Mouse (Mus musculus) T-helper 17 cell (primary cell): ENCODE data around the gene Robo3.

ENCODE experiments used
- in situ Hi-C, 2 experiments: fragments of 300-600 bp; cut with MboI, MseI; formaldehyde crosslinking; loops; 1 replicate in 1 of 2; 2 replicates in 1 of 2; pipeline ENCODE4 v1.15.1; 2025; ENCODE audit warnings: high pct_unique_total_duplicates in 2 of 2

Robo3 gene

DNA sequence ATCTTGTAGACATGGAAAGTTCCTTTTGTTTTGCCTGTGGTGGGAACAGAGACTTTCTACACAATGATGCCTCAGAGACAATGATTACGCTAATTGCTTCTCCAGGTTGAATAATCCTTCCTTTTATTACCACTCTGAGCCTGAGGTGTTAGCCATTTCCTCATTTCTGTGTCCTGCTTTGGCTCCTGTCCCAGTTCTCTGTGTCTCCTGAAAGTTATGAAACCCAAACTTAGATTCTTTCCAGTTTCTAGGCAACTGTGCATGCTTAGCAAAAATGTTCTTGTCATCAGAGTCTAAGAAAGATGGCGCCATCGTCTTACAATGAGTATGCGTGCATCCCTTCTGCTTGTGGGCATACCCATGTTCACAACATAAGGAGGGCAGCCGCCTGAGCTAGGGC lies 57.3 kb downstream of the Robo3 start:
- in situ Hi-C loops = no loop called here

DNA sequence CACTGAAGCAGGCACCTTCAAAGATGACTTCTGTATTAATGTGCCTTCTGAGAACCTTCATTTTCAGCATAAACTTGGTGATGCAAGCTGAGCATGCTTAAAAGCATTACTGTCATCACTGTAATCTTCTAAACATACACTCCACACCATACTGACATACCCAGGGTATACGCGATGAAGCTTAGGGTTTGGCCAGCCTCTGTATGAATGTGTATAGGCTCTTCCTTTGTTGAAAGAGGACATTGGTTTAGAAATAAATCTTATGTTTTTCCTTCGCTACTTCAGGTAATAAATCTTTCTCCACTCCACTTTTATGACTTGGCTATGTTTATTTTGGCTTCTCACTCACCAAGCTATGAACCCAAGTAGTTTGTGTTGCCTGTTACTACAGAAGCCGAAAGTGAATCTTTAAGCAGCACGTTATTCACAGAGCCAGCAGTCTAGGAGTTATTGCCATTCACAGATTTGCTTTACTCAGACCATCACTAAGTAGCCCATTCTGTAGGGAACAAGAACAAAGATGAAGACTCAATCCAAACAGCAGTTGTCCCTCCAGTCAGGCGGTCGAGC lies 61.7 kb downstream of the Robo3 start:
- in situ Hi-C loops = no loop called here

DNA sequence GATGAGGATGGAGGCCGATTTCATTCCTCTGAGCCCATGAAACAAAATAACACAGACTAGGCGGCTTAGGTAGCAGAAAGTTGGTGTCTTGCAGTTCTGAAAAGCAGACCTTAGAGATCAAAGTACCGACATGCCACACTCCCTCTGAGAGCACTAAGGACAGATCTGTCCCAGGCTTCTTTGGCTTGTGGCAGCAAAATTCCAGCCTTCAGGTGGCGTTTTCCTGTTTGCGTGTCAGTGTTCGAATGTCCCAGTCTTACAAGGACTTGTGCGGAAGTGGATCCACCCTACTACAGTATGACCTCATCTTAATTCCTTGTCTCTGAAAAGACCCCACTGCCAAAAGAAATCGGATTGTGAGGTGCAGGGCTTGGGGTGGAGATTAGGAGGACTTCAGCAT lies 64.2 kb downstream of the Robo3 start:
- in situ Hi-C loops = no loop called here

DNA sequence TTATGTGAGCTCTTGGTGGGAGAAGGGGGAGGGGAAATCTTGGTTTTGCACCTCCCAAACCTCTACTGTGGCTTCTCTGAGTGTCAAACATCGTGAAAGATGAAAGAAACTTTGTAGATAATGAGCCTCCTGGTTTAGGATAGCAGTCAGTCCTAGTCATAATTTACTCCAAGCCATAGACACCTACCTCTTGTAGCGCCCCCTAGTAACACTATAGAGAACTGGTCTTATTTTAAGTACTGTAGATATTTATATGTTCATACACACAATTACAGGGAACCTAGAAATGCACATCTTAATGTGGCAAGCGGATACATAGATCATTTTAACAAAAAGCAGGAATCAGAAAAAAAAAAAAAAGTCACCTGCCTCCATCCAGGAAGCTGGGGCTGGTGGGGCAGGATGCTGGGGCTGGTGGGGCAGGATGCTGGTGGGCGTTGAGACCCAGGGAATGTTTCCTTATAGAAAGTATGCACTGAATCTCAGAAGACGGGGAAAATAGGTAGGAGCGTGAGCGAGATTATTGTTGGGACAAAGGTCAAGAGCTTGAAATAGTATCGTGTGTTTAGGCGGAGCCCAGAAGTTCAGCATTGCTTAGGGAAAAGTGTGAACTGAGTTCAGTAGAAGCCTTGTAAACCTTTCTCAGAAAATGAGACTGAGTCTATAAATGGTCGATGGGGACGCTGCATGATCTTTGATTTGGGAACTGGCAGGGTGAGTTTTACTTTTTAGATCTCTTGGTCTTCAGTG lies 64.8 kb downstream of the Robo3 start:
- in situ Hi-C loops = no loop called here

DNA sequence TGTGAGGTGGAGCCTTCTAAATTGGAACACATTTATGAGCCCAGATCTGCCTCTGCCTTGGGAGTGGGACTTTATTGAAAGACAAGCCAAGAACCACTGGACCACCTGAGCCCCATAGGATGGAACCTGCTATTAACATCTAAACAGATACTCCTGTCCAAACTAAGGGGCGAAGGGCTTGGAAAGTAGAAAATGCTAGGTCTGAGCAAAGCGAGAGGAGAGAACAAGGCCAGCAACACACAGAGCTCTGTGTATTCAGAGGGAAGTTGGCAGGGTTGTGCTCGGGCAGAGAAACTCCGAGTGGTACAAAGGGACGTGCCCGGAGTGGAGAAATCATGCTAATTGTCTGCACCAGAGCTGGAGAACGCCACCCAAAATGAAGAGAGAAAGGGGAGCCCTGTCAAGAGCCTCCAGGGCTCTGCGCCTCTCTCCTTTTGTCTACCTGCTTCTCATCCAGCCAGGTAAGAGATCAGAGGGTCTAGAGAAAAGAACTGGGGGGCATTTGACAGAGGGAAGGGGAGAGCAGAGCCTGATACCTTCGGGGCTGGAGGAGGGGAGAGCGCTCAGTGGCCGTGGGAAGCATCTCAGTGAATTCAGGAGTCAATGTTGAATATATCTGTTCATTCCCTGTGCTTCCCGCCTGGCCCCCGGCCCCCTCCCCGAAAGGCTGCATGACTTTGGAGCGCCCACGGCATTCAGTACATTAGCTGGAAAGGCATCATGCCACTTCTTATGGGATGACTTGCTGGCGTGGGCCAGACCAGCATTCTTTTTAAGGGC lies 65.6 kb downstream of the Robo3 start, which contains the start of gene Hepacam:
Hepacam (plus strand) TSS at position 51 of the 780 bp plus-strand sequence.
- in situ Hi-C loops = no loop called here

DNA sequence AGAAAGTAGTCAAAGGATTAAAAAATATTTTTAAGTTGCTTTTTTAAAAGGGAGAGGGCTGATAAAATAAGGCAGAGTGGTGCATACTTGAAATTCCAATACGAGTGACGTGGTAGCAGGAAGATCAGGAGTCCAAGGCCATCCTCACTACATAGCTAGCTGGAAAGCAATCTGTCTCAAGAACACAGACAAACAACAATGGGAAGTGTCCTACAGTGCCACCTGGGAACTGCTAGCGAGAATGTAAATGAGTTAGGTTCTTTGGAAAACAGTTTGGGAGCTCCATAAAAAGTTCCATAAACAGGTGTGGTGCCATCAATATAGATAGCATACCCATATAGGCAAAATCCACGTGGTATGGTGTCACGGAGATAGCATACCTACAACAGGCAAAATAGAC lies 67.3 kb downstream of the Robo3 start:
- in situ Hi-C loops = no loop called here
